Mouse (Mus musculus): ENCODE results near the gene Odf2l.

Odf2l gene

DNA sequence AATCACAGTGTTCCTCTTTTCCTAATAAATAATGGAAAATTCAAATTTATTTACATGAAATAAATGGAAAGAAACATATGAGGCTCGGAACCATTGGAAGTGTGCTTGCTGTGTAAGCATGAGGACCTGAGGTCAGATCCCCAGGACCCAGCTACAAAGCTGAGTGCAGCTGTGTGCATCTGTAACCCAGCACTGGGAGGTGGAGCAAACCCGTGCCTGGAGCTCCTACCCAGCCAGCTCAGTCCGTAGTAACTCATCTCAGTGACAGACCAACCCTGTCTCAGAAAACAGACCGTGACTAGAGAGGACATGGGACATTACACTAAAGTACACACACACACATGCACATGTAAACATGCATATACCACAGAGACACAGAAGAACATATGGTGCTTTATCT, 21.8 kb downstream of the Odf2l start:
- DNase-seq (ENCODE audit: low read depth, low spot score) = no peak

DNA sequence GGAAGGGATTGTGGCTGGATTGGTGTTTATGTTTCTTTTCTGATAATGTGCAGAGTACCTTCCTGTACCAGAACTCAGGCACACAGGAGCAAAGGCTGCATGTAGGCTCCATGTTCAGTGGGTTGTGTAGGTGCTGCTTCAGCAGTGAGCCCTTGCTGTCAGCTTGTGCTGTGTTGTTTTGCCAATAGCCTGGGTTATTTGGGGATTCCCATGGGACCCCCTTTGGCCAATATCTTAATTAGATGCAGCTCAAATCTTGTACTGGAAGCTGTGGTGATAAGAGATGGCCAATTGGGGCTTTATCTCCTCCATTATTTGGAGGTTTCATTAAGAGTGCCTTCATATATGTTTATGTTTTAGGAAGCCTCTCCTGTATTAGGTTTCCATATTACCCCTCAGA, 24.5 kb downstream of the Odf2l start:
- DNase-seq (ENCODE audit: low read depth, low spot score) = no peak

DNA sequence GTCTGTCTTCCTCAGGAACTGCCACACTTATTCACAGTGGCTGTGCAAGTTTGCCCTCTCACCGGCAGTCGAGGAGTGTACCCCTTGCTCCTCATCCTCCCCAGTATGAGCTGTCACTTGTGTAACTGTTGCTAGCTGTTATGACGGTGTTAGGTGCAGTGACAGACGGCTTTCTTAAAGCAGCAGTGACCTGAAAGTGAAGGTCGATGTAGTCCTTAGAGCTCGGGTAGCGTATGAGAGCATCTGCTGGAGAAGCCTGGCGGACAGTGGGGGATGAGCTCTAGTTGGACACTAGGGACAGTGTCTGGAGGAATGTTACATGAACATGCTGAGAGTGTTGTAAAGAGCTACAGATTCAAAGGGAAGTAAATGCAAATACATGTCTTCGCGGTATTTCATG, 25.5 kb downstream of the Odf2l start:
- DNase-seq (ENCODE audit: low read depth, low spot score) = no peak

DNA sequence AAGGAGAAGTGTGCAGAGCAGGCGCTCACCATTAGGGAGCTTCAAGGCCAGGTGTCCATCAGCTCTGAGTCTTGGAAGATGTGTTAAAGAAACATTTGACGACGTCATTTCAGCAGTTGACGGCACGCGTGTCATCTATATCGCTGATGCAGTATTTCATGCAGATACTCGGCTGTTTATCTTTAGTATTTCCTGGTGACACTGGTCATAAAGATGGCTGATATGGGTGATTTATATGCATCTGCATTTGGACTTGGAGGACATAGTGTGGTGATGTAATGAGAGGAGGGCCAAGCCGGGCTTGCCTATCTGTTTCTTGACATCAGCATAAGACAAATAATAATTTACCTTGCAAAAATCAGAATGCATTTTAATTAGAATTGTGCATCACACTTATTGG, 28.5 kb downstream of the Odf2l start:
- DNase-seq (ENCODE audit: low read depth, low spot score) = no peak

DNA sequence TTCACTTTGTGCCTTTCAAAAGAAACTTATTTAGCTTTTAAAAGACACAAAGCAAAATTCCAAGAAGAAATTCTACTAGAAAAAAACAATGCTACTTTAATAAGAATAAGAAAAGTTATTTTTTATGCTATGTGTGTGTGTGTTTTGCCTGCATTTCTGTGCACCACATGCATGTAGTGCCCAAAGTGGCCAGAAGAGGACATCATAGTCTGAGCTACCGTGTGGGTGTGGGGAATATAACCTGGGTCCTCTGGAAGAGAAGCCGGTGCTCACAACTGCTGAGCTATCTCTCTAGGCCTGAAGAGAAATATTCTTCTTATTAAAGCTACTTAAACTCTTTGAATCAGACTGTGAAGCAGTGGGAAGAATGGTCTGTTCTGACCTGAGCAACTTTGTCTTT, 29.1 kb downstream of the Odf2l start:
- no peak for DNase-seq (ENCODE audit: low read depth, low spot score)

DNA sequence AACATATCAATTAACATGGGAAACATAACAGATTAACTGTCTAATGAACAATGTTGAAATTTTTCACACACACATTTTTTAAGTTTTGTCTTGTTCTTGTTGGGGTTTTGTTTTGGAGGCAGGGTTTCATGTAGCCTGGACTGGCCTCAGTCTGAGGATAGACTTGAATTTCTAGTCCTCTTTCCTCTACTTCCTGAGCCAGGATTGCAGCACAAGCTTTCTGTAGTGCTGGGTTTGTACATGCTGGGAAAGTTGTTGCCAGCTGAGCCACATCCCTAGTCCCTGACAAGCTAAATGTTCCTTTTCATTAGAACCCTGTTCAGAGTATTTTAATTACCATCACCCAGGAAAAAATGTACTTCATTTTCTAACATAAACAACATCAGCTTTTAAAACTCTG, 29.6 kb downstream of the Odf2l start:
- no peak for DNase-seq (ENCODE audit: low read depth, low spot score)

DNA sequence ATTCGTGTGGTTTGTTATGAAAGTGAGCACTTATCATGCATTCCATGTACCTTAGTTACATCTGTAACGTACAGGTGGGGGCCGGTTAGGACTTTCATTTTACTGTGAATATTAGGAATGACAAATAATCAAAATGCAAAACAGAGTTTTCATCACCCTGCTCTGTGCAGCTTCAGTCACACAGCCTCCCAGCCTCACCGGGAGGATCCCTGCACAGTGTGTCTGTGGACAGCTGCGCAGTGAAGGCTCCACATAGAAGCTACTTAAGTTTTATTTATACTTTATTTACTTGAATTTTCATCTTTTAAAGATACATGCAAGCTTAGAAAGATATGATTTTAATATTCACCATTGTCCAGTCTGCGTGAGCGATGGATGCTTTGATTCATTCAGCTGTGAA, 32.7 kb downstream of the Odf2l start:
- no peak for DNase-seq (ENCODE audit: low read depth, low spot score)

DNA sequence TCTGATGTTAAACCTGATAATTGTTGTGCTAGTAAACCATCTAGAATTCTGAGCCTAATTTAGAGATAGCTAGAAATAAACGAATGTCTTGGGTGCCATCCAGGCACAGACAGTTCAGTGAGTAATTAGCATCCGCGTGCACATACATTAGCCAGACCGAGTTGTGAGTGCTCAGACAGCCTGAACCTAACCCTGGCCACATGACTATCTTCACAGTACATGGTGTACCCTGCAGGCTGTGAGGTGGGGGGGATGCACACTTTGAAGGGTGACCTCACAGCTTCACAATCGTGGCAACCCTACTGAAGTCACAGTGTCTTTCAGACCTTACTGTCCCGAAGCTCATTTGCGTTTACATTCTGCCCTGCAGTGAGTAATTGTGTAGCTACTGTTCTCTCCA, 33.5 kb downstream of the Odf2l start:
- DNase-seq (ENCODE audit: low read depth, low spot score) = no peak

DNA sequence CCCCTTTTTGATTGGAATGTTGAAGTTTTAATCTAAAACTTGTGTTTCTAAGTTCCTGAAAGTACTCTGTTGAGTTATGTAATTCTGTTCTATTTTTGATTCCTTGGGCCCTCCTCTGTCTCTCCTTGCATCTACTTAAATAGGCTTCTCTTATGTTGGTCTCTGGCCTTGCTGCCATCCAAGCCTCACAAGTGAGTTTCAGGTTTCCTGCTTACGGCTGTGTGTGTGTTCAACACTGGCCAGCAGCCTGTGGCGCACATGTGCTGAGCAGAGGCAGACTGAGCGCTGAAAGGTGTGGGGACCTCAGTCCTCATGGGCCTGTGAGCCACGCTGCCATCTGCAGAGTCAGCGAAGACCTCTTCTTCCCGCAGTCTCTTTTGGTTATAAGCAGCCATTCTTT, 38.5 kb downstream of the Odf2l start:
- no peak for DNase-seq (ENCODE audit: low read depth, low spot score)

DNA sequence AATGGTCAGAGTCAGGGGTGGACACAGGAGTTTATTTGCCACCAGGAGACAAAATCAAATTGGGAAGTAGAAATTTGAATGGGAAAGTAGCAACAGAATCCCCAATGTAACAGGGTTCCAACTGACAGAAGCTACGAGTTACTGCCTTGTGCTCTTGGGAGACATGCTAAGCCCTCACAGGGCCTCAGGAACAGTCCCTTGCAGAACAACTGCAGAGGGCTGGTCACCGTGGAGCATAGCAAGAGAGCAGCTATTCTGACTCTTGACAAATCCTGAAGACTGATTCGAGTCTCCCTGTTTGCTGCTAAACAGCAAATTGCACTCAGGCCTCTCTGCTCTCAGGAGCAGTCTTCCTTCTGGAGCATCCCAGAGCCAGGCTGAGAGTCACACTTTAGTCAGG, 40.1 kb downstream of the Odf2l start:
- no peak for DNase-seq (ENCODE audit: low read depth, low spot score)

DNA sequence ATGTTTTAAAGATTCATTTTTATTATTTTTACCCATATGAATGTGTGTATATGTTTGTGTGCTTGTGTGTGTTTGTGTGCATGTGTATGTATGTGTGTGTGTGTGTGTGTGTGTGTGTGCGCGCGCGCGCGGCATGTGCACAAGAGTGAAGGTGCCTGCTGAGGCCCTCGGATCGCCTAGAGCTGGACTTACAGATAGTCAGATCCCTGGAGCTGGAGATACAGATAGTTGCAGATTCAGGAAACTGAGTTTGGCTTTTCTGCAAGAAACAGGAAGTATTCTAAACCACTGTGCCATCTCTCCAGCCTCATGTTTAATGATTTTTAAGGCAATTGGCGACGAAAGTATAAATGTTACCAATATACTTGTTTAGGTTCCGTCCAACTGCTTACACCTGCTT, 48.4 kb downstream of the Odf2l start:
- DNase-seq (ENCODE audit: low read depth, low spot score) = no peak

DNA sequence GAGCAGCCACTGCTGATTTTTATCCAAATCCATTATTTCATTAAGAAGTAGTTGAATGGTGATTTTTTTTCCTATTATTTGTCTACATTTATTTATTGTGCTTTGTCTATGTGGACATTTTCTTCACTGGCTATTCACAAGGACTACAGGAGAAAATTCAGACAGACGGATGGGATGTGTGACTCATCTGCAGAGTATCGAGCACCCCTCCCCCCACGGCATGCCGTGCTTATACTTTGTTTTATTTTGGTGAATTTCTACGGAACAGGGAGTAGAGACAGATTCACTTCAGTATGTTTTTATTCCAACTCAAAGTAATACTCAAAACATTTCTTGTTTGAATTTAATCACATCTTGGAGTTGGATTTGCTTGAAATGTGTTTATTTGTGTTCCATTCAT, 49.4 kb downstream of the Odf2l start:
- DNase-seq (ENCODE audit: low read depth, low spot score) = no peak

DNA sequence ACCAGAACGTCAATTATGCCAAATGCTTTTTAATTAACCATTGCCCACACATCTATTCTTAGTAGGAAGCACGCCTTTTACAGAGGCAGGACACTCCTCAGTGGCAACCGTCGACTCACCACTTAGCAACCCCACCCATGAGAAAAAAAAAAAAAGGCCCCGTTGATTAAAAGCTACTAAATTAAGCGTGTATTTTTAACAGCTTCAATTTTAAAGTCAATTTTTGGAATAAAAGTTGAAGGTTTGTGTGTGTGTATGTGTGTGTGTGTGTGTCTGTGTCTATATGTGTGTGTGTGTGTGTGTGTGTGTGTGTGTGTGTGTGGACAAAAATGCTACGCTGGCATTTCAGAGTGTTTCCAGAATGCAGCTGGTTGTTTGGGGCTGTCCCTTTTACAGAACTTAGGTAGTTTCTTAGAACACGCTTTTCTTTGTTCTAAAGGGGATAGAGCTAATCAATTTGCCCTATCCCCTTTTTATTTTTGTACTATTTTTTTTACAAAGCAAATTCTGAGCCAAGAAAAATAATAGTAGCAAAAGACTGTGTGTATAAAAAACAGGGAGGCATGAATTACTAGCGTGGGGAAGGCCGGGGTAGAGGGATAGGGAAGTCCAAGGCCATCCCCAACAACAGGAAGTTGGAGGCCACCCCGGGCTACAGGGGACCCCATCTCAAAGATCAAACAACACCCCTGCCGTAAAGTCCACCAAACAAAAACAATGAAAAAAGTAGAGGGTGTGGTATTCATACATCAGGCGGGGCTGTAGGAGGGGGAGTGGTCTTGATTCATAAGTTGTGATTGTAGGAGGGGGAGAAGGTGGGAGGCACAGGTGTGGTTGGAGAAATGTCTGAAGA, 50.7 kb downstream of the Odf2l start:
- DNase-seq (ENCODE audit: low read depth, low spot score) = no peak

DNA sequence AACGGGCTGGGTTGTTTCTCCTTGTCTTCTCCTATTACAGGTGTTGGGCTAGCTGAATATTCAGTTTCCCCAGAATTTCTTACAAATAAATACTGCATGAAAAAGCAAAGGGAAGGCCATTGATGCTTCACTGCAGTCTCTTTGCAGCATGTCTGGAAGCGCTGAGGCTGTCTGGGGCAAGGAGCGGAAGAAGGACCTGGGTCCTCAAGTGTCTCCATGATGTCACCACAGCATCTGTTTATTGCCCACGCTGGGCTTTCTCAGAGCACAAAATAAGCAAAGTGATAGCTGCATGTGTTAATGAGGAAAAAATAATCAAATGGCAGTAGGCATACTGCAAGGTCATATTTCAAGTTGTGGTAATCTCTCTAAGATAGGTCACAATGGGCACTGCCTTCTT, 51.6 kb downstream of the Odf2l start:
- DNase-seq (ENCODE audit: low read depth, low spot score) = no peak

DNA sequence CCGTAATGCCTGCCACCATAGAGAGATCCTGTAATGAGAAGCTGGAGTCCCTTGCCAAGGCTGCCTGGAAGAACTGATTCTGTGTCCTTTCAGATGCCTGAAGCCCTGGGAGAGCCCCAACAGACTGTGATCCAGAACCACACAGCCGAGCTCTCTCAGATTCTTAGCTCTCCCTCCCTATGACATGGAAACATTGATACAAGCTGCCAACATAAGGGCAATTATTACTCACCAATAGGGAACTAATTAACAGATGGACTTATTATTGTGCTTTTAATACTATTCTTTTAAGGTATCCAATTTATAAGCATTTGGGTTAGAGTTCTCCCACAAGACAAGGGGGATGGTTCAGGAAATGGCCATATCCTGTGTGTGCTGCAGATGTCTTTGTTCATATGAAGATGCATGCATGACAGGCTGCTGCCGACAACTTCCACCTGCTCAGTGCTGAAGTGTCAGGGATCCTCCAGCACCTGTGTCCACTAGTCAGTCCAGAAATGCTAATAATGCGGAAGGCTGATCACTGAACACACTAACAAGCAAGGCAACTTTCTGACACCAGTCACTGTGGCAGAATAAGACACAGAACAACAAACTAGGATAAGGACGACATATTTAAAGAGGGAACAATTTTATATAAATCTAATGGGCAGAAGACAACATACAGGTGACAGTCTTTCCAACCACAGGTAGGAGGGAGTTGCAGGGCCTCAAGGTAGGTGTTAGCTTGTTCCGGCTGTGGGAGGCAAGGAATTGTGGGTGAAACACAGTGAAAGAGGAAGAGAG, 52.4 kb downstream of the Odf2l start:
- no peak for DNase-seq (ENCODE audit: low read depth, low spot score)

DNA sequence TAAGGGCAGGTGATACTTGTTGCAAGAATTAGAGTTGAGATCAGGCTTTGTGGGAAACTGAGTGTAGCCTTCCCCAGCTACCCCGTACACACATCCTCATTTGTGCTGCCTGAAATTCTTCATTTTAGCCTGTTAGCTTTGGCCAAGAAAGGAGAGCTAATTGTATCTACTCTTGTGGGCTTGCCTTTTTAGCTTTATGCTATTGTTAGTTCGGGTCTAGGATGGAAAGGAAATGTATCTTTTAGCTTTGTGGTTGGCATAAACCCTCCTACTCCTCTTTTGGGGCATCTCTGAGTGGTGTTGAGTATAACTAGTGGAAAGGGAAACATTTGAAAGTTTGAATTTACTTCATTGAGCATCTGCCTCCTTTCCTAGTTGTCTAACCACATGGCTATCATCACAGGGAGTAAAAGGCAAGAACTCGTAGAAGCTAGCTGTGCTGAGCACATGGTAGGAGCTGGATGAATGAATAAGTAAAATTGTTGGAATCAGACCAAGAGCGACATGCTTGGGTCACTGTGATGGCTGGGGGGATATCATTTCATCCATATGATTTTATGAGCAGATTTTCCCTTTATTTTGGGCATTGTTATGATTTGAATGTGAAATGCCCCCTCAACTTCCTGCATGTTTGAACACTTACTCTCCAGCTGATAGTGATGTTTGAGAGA, 53.1 kb downstream of the Odf2l start:
- DNase-seq (ENCODE audit: low read depth, low spot score) = no peak

DNA sequence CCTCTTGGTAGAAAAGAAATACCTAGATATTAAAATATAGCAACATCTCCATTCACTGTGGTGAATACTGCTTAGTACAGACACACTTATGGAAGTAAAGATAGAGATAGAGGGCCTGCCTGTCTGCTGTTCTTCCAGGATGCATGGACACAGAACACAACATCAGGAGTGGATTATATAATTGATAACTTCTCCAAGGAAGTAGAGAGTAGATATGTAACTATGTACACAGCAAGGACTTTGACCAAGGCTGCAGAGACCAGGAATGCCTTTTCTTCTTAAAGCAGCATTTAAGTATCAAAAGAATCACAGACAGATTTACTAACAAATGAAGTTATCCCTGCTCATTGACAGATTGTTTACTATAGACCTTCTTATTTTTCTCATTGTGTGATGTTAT, 66.3 kb downstream of the Odf2l start:
- no peak for DNase-seq (ENCODE audit: low read depth, low spot score)

DNA sequence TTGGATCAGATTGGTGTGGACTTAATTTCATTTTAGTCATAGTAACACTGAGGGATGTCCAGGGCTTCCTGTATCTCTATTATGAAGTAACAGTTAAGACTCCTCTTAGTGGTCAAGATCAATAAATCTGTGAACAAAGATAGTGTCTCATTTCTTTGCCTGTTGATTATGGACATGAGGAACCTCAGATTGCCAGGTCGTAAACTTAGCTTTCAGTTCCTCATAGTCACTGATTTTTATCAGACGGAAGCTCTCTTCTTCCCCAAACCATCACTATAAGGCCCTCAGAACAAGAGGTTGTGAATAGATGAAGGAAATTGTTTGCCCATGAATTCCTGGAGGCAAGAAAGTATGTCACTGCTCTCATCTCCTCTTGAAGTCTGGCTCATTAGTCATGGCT, 73.6 kb downstream of the Odf2l start:
- DNase-seq (ENCODE audit: low read depth, low spot score) = no peak

DNA sequence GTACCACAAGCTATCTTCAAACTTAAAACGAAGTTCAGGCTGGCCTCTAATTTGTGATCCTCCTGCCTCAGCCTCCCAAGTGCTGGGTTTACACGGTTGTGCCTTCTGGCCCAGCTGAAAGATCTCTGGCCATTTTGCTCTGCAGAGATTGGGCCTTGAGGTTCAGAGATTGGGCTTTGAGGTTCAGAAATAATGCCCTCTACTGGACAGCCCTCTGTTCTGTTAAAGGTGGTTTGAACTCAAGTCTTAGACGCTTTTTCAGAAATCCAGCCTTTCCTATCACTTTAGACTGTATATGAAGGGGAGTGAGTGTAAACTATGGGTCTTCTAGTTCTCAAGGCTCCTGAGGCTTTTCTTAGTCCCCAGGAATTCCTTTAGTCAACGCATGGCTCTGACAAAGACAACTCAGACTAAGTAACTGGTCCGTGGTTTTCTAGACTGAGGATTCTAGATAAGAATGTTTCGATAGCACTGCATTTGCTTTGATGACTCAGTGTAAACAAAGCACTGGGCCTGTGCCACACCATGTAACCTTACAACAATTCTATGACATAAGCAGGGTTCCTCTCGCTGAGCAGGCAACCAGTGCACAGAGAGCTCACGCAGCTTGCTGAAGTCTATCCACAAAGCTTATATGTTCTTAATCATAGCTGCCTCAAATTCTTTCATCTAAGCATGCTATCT, 77.0 kb downstream of the Odf2l start:
- DNase-seq (ENCODE audit: low read depth, low spot score) = no peak

DNA sequence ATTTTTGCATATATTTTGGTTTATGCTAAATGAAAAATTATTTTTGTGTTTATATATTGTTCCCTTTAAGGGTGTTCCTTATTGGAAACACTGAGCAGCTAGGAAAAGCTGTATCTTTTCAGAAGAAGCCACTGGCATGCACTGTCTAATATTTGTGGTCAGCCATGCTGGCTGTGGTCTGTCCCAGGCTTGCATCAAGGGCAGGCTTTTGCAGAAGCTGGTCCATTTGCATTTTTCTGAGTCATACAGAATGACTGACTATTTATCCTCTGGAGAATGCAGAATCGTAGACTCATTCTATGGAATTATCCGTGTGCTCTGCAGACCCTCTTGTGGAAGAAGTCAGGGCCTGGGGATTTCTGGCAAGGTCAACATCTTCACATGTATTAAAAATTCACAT, 79.7 kb downstream of the Odf2l start:
- no peak for DNase-seq (ENCODE audit: low read depth, low spot score)
